Mouse (Mus musculus) heart, embryonic 16.5 days (tissue): ENCODE measurements around the gene Rab25. TPM values are rescaled to one million over a fixed set of nuclear protein-coding genes. Genes with fewer than 3 reads are reported as not detected.
A peak's percentile ranks its signal among the peaks of the same experiment; 100 is the strongest.

ENCODE experiments used
- ATAC-seq: fragments of 200-750 bp; cut with Nextera tagmentation; replicated peaks from 2 replicates; pipeline ENCODE4 v1.8.0; 2017; ENCODE audit warnings: moderate number of reproducible peaks; ENCODE audit not compliant: insufficient read depth, low FRiP score; ENCODE audit errors: extremely low read depth
- H3K27ac ChIP-seq: fragments of 300-500 bp; sonication (generic); 2 replicates; pipeline ENCODE4 v1.5.1; 2014; ENCODE audit warnings: mild to moderate bottlenecking, low read length, control low read depth, moderate library complexity
- H3K27me3 ChIP-seq: fragments of 300-500 bp; sonication (generic); 2 replicates; pipeline ENCODE4 v1.6.1; 2014; ENCODE audit warnings: low read length, mixed read lengths; ENCODE audit not compliant: control insufficient read depth, insufficient read depth
- H3K36me3 ChIP-seq: fragments of 300-500 bp; sonication (generic); 2 replicates; pipeline ENCODE4 v1.6.1; 2014; ENCODE audit not compliant: control insufficient read depth, insufficient read depth
- H3K4me1 ChIP-seq: fragments of 300-500 bp; sonication (generic); 2 replicates; pipeline ENCODE4 v1.6.1; 2014; ENCODE audit warnings: low read length, mixed read lengths; ENCODE audit not compliant: control insufficient read depth, insufficient read depth
- H3K4me2 ChIP-seq: fragments of 300-500 bp; sonication (generic); 2 replicates; pipeline ENCODE4 v1.6.1; 2014; ENCODE audit warnings: low read depth, mild to moderate bottlenecking, control low read depth, low read length
- H3K4me3 ChIP-seq: fragments of 300-500 bp; sonication (generic); 2 replicates; pipeline ENCODE4 v1.5.1; 2014; ENCODE audit warnings: mild to moderate bottlenecking, control low read depth, low read length
- H3K9ac ChIP-seq: fragments of 300-500 bp; sonication (generic); 2 replicates; pipeline ENCODE4 v1.6.1; 2014; ENCODE audit warnings: low read length, control low read depth
- H3K9me3 ChIP-seq: fragments of 300-500 bp; sonication (generic); replicated peaks from 2 replicates; pipeline ENCODE4 v1.6.1; 2016; ENCODE audit warnings: low read length; ENCODE audit not compliant: control insufficient read depth
- WGBS: fragments of 180-500 bp; shearing (Covaris S2); extraction: QIAGEN DNeasy Blood & Tissue Kit; methylation state at CpG from one replicate; pipeline ENCODE4 v1.1.7; 2014; 5-methylcytosine and 5-hydroxymethylcytosine counted together
- polyA plus RNA-seq: library from polyadenylated mRNA; unstranded; fragments of >200 nt; fragmentation: Nextera tagmentation; extraction: Ambion mirVana; gene quantifications from 2 replicates; pipeline ENCODE4 v1.2.1, GENCODE M21; 2015

The Rab25 gene
- polyA plus RNA-seq, 1 experiment from 2014 or later, result 2.2 TPM

DNA sequence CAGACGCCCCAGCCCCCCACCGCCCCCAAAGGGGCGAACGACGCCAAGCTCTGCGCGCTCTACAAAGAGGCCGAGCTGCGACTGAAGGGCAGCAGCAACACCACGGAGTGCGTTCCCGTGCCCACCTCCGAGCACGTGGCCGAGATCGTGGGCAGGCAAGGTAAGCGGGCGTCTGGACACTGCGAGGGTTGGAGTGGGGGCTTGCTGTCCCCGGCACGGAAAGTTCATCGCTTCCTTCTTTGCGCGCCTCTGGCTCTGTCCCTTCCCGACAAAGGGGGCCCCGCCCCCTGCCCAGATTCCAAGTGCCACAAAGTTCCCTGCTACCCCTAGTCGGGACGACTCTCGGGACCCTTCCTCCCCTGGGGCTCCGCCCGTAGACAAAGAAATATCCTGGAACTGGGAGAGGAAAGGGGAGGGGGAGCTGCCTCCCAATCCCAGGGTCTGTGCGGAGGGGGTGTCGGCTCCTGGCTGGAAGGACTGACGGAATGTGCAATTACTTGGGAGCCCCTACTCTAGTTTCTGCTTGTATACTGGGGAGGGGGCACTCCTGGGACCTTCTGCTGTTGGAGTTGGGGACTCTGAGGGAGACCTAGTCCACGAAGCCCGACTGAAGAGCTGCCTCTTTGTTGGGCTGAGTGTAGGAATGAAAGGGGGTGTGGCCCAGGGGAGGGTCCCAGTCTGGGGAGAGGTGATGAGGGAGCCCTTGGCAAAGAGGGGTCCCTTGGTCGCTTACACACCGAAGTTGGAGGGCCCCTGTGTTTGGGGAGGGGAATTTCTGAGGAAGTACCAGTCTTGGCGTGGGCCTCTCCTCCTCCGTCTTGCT is 15.2 kb downstream of the Rab25 start:
- Histone ChIP-seq H3K9me3 (no peaks in the 10 kb centered on the region), H3K4me3 (peak overlapping the region; percentile 86), H3K4me1 (peaks cover 63% of the 10 kb centered on the region), H3K4me2 (peak overlapping the region; percentile 81), H3K27ac (peak overlapping the region; percentile 95), H3K9ac (peak overlapping the region; percentile 91), H3K36me3 (peaks cover 11% of the 10 kb centered on the region), H3K27me3 (no peaks in the 10 kb centered on the region)
- WGBS, result under 1% methylated on average over 40 of the region's 40 CpGs
- ATAC-seq, result peak; percentile 10; the same call in 1 of the 2 replicates

DNA sequence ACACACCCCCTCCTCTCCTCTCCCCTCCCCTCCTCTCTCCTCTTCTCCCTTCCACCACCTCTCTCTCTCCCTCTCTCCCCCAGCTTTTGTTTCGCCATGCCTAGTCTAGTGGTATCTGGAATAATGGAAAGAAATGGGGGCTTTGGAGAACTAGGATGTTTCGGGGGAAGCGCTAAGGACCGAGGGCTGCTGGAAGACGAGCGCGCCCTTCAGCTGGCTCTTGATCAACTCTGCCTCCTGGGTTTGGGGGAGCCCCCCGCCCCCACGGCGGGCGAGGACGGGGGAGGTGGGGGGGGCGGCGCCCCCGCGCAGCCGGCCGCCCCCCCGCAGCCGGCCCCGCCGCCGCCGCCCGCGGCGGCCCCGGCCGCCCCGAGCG is 15.8 kb downstream of the Rab25 start, which contains the start of gene Mex3a:
Gene Mex3a, plus strand, starts transcription at position 97 of the 376 bp plus-strand sequence.
- Histone ChIP-seq H3K9me3 (no peaks in the 10 kb centered on the region), H3K27ac (peak within 1 kb of the TSS; percentile 95), H3K27me3 (no peaks in the 10 kb centered on the region), H3K4me2 (peak within 1 kb of the TSS; percentile 81), H3K4me1 (peaks cover 67% of the 10 kb centered on the region), H3K36me3 (peaks cover 6% of the 10 kb centered on the region), H3K9ac (peak within 1 kb of the TSS; percentile 91), H3K4me3 (peak within 1 kb of the TSS; percentile 86)
- 0% methylated on average over 7 of the region's 31 CpGs for WGBS
- no peak for ATAC-seq

DNA sequence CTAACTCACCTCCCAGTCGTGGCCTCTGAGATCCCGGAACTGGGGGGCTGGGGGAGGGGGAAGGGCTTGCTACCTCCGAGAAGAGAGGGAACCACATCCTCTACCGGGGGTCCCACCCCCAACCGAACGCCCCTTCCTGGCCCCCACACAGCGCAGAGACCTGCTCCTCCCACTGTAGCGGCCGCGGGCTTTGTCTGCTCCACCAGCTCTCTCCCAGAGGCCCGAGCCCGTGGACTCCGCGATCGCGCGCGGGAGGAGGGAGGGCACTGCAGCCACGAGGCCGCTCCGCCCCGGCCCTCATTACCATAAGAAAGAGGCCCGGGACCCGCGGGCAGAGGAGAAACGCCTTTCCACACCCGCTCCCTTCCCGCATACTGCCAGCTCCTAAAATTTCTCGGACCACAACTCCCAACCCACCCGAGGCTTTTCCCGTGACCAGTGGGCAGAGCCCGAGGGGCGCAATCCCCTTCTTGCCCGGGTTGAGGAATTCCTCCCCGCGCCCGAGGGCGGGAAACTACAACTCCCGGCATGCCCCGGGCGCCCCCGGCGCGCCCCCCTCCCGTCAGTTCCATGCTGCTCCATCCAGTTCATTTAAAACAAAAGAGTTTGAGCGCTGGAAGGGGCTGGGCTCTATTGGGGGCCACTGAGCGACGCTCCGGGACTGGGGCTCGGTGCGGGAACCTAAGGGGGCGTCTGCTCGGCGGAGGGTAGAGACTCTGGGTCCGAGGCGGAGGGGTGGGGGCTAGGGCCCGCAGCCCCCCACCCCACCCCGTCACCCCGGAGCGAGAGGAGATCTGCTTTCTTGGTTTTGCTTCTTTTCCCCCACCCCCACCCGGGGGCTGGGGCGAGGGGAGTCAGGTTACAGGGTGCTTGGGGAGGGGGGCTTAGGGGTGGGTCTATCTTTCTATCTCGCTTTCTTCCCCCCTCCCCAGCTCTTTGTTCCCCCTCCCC is 16.5 kb downstream of the Rab25 start:
- under 1% methylated on average over 57 of the region's 63 CpGs for WGBS
- Histone ChIP-seq H3K27ac (peak overlapping the region; percentile 95), H3K27me3 (no peaks in the 10 kb centered on the region), H3K4me3 (peak overlapping the region; percentile 86), H3K36me3 (no peaks in the 10 kb centered on the region; the same call in 1 of the 2 replicates), H3K4me1 (peaks cover 62% of the 10 kb centered on the region), H3K4me2 (peak overlapping the region; percentile 81), H3K9me3 (no peaks in the 10 kb centered on the region), H3K9ac (peak overlapping the region; percentile 91)
- ATAC-seq, result peak; percentile 77

DNA sequence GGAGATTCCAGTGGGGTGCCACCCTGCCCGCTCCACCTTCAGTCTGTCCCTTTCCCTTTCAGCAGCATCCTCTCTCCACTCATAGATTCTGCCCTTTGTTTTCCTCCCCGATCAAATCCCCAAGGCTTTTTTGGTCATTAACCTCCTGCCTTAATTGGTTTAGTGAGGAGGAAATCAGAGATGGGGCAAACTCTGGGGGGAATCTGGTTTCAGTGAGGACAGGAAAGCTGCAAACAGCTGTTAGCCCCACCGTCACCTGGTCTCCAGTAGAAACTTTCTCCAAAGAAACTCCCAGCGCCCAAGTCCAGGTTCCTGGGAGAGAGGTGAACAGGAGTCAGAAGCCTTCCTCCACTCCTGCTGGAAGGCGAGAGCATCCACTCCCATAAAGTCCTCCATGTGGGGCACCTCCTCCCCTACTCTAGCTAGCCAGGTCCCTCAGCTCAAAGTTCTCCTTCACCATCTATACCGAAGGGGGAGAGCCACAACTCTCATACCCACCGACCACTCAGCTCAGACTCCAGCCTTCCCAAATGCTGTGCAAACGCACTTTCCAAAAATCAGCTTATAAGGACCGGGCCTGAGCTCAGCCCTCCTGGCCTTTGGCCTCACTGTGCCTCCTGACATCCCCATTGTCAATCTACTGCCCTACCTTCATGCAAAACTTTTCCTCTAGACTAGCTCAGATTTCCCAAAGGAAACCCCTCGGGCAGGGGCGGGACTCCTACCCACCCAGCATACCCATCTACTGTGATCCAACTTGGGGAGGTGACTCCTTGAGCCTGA is 17.8 kb downstream of the Rab25 start:
- 30% methylated on average over 11 of the region's 11 CpGs for WGBS
- Histone ChIP-seq H3K4me3 (peak overlapping the region; percentile 86), H3K36me3 (no peaks in the 10 kb centered on the region; the same call in 1 of the 2 replicates), H3K4me1 (peaks cover 53% of the 10 kb centered on the region), H3K9me3 (no peaks in the 10 kb centered on the region), H3K4me2 (peak overlapping the region; percentile 81), H3K27ac (peak overlapping the region; percentile 95), H3K9ac (peak overlapping the region; percentile 91), H3K27me3 (no peaks in the 10 kb centered on the region)
- no peak for ATAC-seq

DNA sequence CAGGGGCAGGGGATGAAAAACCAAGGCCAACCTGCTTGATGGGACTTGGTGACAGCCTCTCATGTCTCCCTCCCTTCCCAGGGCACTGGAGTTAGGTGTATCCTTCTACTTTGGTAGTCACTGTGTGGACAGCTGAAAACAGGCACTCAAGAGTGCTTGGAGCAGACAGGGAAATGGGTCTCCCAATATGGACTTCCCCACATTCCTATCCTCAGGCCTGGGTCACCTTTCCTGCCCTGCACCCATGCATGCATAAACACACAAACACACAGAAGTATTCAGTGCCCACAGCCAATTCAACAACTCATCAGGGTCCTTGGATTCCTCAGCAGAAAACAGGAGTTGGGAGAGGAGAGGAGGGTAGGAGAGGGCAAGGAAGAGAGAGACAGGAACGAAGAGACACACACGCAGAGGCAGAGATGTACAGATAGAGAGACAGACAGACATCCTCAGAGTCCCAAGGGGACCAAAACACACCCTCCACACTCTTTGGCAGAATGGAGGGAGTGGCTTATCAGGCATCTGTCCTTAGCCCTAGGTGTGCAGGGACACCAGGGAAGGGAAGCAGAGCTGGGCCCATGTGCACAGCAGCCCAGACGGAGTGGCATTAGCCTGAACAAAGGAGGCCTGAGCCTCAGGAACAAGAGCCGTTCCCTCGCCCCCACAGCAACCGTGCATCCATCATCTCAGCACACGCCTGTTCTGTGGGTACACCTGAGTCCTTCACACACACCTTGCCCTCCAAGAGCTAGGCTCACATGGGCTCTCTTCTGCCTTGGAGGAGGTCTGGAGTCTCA is 18.7 kb downstream of the Rab25 start:
- peak overlapping the region; percentile 32; the same call in 1 of the 2 replicates for H3K27ac ChIP-seq
- WGBS, result 45% methylated on average over 7 of the region's 7 CpGs
- no peaks in the 10 kb centered on the region for H3K9me3 ChIP-seq
- H3K9ac ChIP-seq, result peak overlapping the region; percentile 91
- ATAC-seq, result no peak
- H3K4me1 ChIP-seq, result peaks cover 45% of the 10 kb centered on the region
- no peaks in the 10 kb centered on the region for H3K27me3 ChIP-seq
- H3K4me3 ChIP-seq, result no peak overlapping the region
- peak overlapping the region; percentile 81 for H3K4me2 ChIP-seq
- H3K36me3 ChIP-seq, result peaks cover 4% of the 10 kb centered on the region; the same call in 1 of the 2 replicates

DNA sequence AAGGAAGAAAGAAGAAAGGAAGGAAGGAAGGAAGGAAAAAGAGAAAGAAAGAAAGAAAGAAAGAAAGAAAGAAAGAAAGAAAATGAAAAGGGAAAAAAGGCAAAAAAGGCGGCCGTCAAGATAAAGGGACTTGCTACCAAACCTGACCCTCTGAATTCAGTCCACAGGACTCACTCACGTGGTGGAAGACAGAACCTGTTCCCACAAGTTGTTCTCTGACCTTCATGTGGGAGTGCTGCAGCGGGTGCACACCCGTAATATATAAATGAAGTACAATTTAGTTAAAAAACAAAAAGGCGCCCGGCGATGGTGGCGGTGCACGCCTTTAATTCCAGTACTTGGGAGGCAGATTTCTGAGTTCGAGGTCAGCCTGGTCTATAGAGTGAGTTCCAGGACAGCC is 19.5 kb downstream of the Rab25 start:
- H3K4me1 ChIP-seq, result peaks cover 37% of the 10 kb centered on the region
- no peak overlapping the region for H3K4me2 ChIP-seq
- no peak overlapping the region for H3K27ac ChIP-seq
- no peak overlapping the region for H3K9ac ChIP-seq
- 86% methylated on average over 11 of the region's 11 CpGs for WGBS
- no peaks in the 10 kb centered on the region for H3K27me3 ChIP-seq
- no peaks in the 10 kb centered on the region for H3K9me3 ChIP-seq
- H3K36me3 ChIP-seq, result peaks cover 4% of the 10 kb centered on the region; the same call in 1 of the 2 replicates
- no peak for ATAC-seq
- H3K4me3 ChIP-seq, result no peak overlapping the region

DNA sequence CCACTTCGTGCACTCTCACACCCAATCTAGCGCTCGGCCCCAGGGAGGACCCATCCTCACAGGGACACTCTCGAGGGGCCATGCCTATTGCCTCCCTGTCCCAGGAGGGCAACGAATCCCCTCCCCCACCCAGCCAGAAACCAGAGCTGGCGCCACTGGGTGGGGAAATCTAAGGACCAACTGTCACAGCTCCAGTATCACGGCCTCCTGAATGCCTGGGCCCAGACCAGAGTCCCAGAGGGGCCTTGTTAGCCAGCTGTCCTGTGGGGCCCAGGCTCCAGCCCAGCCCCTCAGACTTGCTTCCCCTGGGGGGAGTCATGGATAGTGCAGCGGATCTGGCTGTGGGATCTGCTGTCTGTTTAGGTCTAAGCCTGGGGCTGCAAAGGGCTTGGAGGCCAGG is 20.5 kb downstream of the Rab25 start:
- Histone ChIP-seq H3K4me3 (no peak overlapping the region), H3K4me1 (peaks cover 33% of the 10 kb centered on the region), H3K36me3 (peaks cover 4% of the 10 kb centered on the region; the same call in 1 of the 2 replicates), H3K27me3 (no peaks in the 10 kb centered on the region), H3K9me3 (no peaks in the 10 kb centered on the region), H3K9ac (peak overlapping the region; percentile 56), H3K4me2 (no peak overlapping the region), H3K27ac (no peak overlapping the region)
- no peak for ATAC-seq
- WGBS, result 34% methylated on average over 8 of the region's 8 CpGs
